17 mouse cellular contexts compared by ENCODE assay signal in the genomic region with DNA sequence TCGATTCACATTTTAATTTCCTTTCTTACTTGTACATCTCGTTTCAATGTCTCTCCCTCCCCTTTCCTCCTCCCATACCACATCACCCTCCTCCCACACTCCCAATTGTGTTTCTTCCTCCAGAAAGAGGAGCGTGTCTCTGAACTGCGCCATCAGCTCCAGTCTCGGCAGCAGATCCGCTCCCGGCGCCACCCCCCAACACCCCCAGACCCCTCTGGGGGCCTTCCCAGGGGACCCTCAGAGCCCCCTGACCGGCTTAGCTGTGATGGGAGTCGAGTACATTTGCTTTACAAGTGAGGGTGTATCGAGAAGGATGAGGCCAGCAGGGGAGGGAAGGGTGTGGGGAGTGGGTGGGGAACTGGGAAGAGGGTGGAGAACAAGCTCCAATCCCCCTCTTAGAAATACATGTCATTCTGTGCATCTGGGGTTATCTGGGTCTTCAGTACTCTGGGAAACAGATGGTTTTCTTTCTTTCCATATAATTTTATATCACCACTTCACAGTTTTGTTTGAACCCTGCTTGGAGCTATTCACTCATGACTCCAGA. TPM values are rescaled to one million over a fixed set of nuclear protein-coding genes. Genes with fewer than 3 reads are reported as not detected.
A peak's percentile ranks its signal among the peaks of the same experiment; 100 is the strongest.
DNase-seq lines count a peak whose midpoint lies in the region; ATAC-seq and TF ChIP-seq lines count a peak whose summit lies in the region.
"Had no signal": no experiment of that assay in that cellular context is flagged by ENCODE, and none has a peak within 500 bp of the region (broad histone marks: within the 10 kb centered on the region; RNA-seq: fewer than 3 reads in every experiment).

No protein-coding gene starts in this region.

- H3K36me3 ChIP-seq in hindbrain, embryonic 11.5 days (ENCODE audit: control insufficient read depth, insufficient read depth, low read length), result peaks cover 10% of the 10 kb centered on the region; the same call in 1 of the 2 replicates
- H3K36me3 ChIP-seq in midbrain, embryonic 15.5 days (replicated peaks), result peaks cover 53% of the 10 kb centered on the region
- H3K36me3 ChIP-seq: liver, embryonic 15.5 days had no signal

- H3K9ac ChIP-seq in hindbrain, embryonic 11.5 days (ENCODE audit: low read depth, low read length), result 0 out of 2 replicates have a peak overlapping the region, but pooled peaks have one; percentile 31
- H3K9ac ChIP-seq in midbrain, embryonic 15.5 days, result no peak overlapping the region
- H3K9ac ChIP-seq: heart, embryonic 12.5 days; liver, embryonic 15.5 days had no signal

- no peak for TF ChIP-seq POLR2A in brain, embryonic 14.5 days (IDR thresholded peaks at IDR 0.05; ENCODE audit: borderline replicate concordance, extremely low read depth, insufficient read depth, insufficient read length, poor library complexity, severe bottlenecking)

- no peak overlapping the region for H3K4me3 ChIP-seq in layer of hippocampus, adult 2 months
- H3K4me3 ChIP-seq in hindbrain, embryonic 11.5 days (ENCODE audit: low read depth, low read length), result no peak overlapping the region
- no peak overlapping the region for H3K4me3 ChIP-seq in midbrain, embryonic 15.5 days
- H3K4me3 ChIP-seq: heart, embryonic 12.5 days; liver, embryonic 15.5 days had no signal

- peak overlapping the region; percentile 82 for H3K27ac ChIP-seq in layer of hippocampus, adult 2 months
- H3K27ac ChIP-seq in hindbrain, embryonic 11.5 days (ENCODE audit: low read depth, low read length), result peak overlapping the region; percentile 42; the same call in 1 of the 2 replicates
- 0 out of 2 replicates have a peak overlapping the region, but pooled peaks have one; percentile 34 for H3K27ac ChIP-seq in midbrain, embryonic 15.5 days
- H3K27ac ChIP-seq: liver, embryonic 15.5 days had no signal

- H3K4me1 ChIP-seq in hindbrain, embryonic 11.5 days (replicated peaks; ENCODE audit: control insufficient read depth, insufficient read depth, low read length), result peaks cover 3% of the 10 kb centered on the region; the same call in 1 of the 2 replicates
- no peaks in the 10 kb centered on the region for H3K4me1 ChIP-seq in midbrain, embryonic 15.5 days
- H3K4me1 ChIP-seq: heart, embryonic 12.5 days; liver, embryonic 15.5 days had no signal

- H3K9me3 ChIP-seq in hindbrain, embryonic 11.5 days (ENCODE audit: control insufficient read depth, low read length), result no peaks in the 10 kb centered on the region
- no peaks in the 10 kb centered on the region for H3K9me3 ChIP-seq in midbrain, embryonic 15.5 days
- H3K9me3 ChIP-seq: heart, embryonic 12.5 days; liver, embryonic 15.5 days had no signal

- H3K4me2 ChIP-seq in hindbrain, embryonic 11.5 days (replicated peaks; ENCODE audit: low read depth, low read length), result no peak overlapping the region
- H3K4me2 ChIP-seq in midbrain, embryonic 15.5 days, result no peak overlapping the region
- H3K4me2 ChIP-seq: heart, embryonic 12.5 days; liver, embryonic 15.5 days had no signal

- DNase-seq in layer of hippocampus, adult 2 months (ENCODE audit: low spot score in 2 of 2), result peak in 1 of 2 experiments; percentile 20
- DNase-seq in layer of hippocampus, postnatal 36 days, result no peak
- peak; percentile 51 for DNase-seq in brain, embryonic 14.5 days (ENCODE audit: low read depth)
- no peak for DNase-seq in hindbrain, embryonic 11.5 days (ENCODE audit: low spot score)
- DNase-seq in gastrocnemius, postnatal 25 days, result no peak
- no peak for DNase-seq in kidney, adult 9 months
- no peak for DNase-seq in kidney, postnatal 36 days
- DNase-seq: adrenal gland, postnatal 25 days; cerebellum, adult 11-12 months; left cerebral cortex, postnatal 4 days; lung, postnatal 4 days; thymus, postnatal 36 days had no signal

- 39% methylated on average over 11 of the region's 11 CpGs for WGBS in hindbrain, embryonic 11.5 days
- 28% methylated on average over 11 of the region's 11 CpGs for WGBS in midbrain, embryonic 15.5 days

- H3K27me3 ChIP-seq in hindbrain, embryonic 11.5 days (ENCODE audit: control insufficient read depth, insufficient read depth, low read length), result no peaks in the 10 kb centered on the region
- no peaks in the 10 kb centered on the region for H3K27me3 ChIP-seq in midbrain, embryonic 15.5 days (replicated peaks)
- H3K27me3 ChIP-seq: heart, embryonic 12.5 days; liver, embryonic 15.5 days; Patski had no signal

- peak; percentile 46 for ATAC-seq in hindbrain, embryonic 11.5 days (ENCODE audit: low FRiP score)
- ATAC-seq in midbrain, embryonic 15.5 days (replicated peaks), result no peak
- ATAC-seq: Patski had no signal

- TF ChIP-seq CTCF in layer of hippocampus, adult 2 months (conservative IDR thresholded peaks at IDR 0.05), result no peak
- TF ChIP-seq CTCF in brain, embryonic 14.5 days (IDR thresholded peaks at IDR 0.05; ENCODE audit: borderline replicate concordance, extremely low read depth, insufficient read depth, insufficient read length), result no peak

RNA-seq across cellular contexts. Expression of gene Olfr90, which starts 15.5 kb away (rescaled TPM):
- not detected for total RNA-seq in layer of hippocampus, adult 2 months (2021)
- not detected for total RNA-seq in layer of hippocampus, postnatal 36 days (2021)
- polyA plus RNA-seq in brain, embryonic 14.5 days (2012; rRNA removed), result not detected in 2 replicates
- polyA plus RNA-seq in hindbrain, embryonic 11.5 days (2014; fragmentation: Nextera tagmentation; extraction: Ambion mirVana), result 0.06 TPM in 1 of 2 replicates, not detected in the other
- 0.06 TPM in 1 of 2 replicates, not detected in the other for polyA plus RNA-seq in midbrain, embryonic 15.5 days (2015; fragmentation: Nextera tagmentation; extraction: Ambion mirVana)
- not detected for total RNA-seq in gastrocnemius, postnatal 25 days (2021)
- total RNA-seq: adrenal gland, postnatal 25 days; left cerebral cortex, postnatal 4 days had no signal
- polyA plus RNA-seq: heart, embryonic 12.5 days; large intestine, adult 2 months; liver, embryonic 15.5 days; Patski had no signal

RNA-seq across cellular contexts. Expression of gene Olfr91, which starts 25.3 kb away (rescaled TPM):
- total RNA-seq in layer of hippocampus, adult 2 months (2021), result not detected
- total RNA-seq in layer of hippocampus, postnatal 36 days (2021), result not detected
- polyA plus RNA-seq in brain, embryonic 14.5 days (2012; rRNA removed), result not detected in 2 replicates
- polyA plus RNA-seq in hindbrain, embryonic 11.5 days (2014; fragmentation: Nextera tagmentation; extraction: Ambion mirVana), result 0.08 TPM in 1 of 2 replicates, not detected in the other
- polyA plus RNA-seq in midbrain, embryonic 15.5 days (2015; fragmentation: Nextera tagmentation; extraction: Ambion mirVana), result not detected in 2 replicates
- total RNA-seq in gastrocnemius, postnatal 25 days (2021), result not detected
- total RNA-seq: adrenal gland, postnatal 25 days; left cerebral cortex, postnatal 4 days had no signal
- polyA plus RNA-seq: heart, embryonic 12.5 days; large intestine, adult 2 months; liver, embryonic 15.5 days; Patski had no signal

RNA-seq across cellular contexts. Expression of gene Gabbr1, which starts 27.0 kb away (rescaled TPM):
- total RNA-seq in layer of hippocampus, adult 2 months (2021), result 100 to 1,000 TPM; 682 to 738 TPM
- total RNA-seq in layer of hippocampus, postnatal 36 days (2021), result 100 to 1,000 TPM; 688 to 703 TPM
- polyA plus RNA-seq in brain, embryonic 14.5 days (2012; rRNA removed), result 238 and 282 TPM in 2 replicates
- 16.8 and 24.8 TPM in 2 replicates for polyA plus RNA-seq in hindbrain, embryonic 11.5 days (2014; fragmentation: Nextera tagmentation; extraction: Ambion mirVana)
- 86.4 and 88.8 TPM in 2 replicates for polyA plus RNA-seq in midbrain, embryonic 15.5 days (2015; fragmentation: Nextera tagmentation; extraction: Ambion mirVana)
- total RNA-seq in gastrocnemius, postnatal 25 days (2021), result 10 to 100 TPM in 1 of 2 experiments, 1 to 10 TPM in 1; 8.8 to 11.0 TPM

RNA-seq across cellular contexts. Expression of gene Olfr92, which starts 47.1 kb away (rescaled TPM):
- total RNA-seq in layer of hippocampus, adult 2 months (2021), result not detected
- total RNA-seq in layer of hippocampus, postnatal 36 days (2021), result not detected
- not detected in 2 replicates for polyA plus RNA-seq in brain, embryonic 14.5 days (2012; rRNA removed)
- polyA plus RNA-seq in hindbrain, embryonic 11.5 days (2014; fragmentation: Nextera tagmentation; extraction: Ambion mirVana), result not detected in 2 replicates
- polyA plus RNA-seq in midbrain, embryonic 15.5 days (2015; fragmentation: Nextera tagmentation; extraction: Ambion mirVana), result not detected in 2 replicates
- total RNA-seq in gastrocnemius, postnatal 25 days (2021), result not detected
- total RNA-seq: adrenal gland, postnatal 25 days; left cerebral cortex, postnatal 4 days had no signal
- polyA plus RNA-seq: heart, embryonic 12.5 days; large intestine, adult 2 months; liver, embryonic 15.5 days; Patski had no signal

RNA-seq across cellular contexts. Expression of gene Mog, which starts 49.6 kb away (rescaled TPM):
- 10 to 100 TPM; 42.6 to 45.6 TPM for total RNA-seq in layer of hippocampus, adult 2 months (2021)
- total RNA-seq in layer of hippocampus, postnatal 36 days (2021), result 10 to 100 TPM; 67.6 to 72.6 TPM
- not detected in 2 replicates for polyA plus RNA-seq in brain, embryonic 14.5 days (2012; rRNA removed)
- 0.39 and 0.61 TPM in 2 replicates for polyA plus RNA-seq in hindbrain, embryonic 11.5 days (2014; fragmentation: Nextera tagmentation; extraction: Ambion mirVana)
- 2.4 and 3.7 TPM in 2 replicates for polyA plus RNA-seq in midbrain, embryonic 15.5 days (2015; fragmentation: Nextera tagmentation; extraction: Ambion mirVana)
- not detected for total RNA-seq in gastrocnemius, postnatal 25 days (2021)
- total RNA-seq: adrenal gland, postnatal 25 days had no signal
- polyA plus RNA-seq: heart, embryonic 12.5 days; large intestine, adult 2 months; liver, embryonic 15.5 days had no signal

Comparison
In these comparisons a context has a peak if more than half of its experiments do, and no peak if none do; other contexts are left out.
1. RNA of gene Gabbr1, which starts 27.0 kb away (total RNA-seq): 682 to 738 TPM in layer of hippocampus, adult 2 months and 688 to 703 TPM in layer of hippocampus, postnatal 36 days; 8.8 to 11.0 TPM in gastrocnemius, postnatal 25 days; every median in the first group is over 10 times any median in the second.
2. Peak in every context shown above with its lines, with median percentiles within 50 percentile points of each other: H3K27ac ChIP-seq.